Mouse (Mus musculus) heart, embryonic 16.5 days (tissue): ENCODE measurements at regions not wholly inside any gene's neighbourhood (a gene's known extent, or its start where the extent isn't known, plus 50 kb on each side); places are given as distances from the start of the nearest gene placed in this dataset.

Source experiments
- ATAC-seq: fragments of 200-750 bp; cut with Nextera tagmentation; replicated peaks from 2 replicates; pipeline ENCODE4 v1.8.0; 2017; ENCODE audit warnings: moderate number of reproducible peaks; ENCODE audit not compliant: insufficient read depth, low FRiP score; ENCODE audit errors: extremely low read depth
- H3K27ac ChIP-seq: fragments of 300-500 bp; sonication (generic); 2 replicates; pipeline ENCODE4 v1.5.1; 2014; ENCODE audit warnings: mild to moderate bottlenecking, low read length, control low read depth, moderate library complexity
- H3K27me3 ChIP-seq: fragments of 300-500 bp; sonication (generic); 2 replicates; pipeline ENCODE4 v1.6.1; 2014; ENCODE audit warnings: low read length, mixed read lengths; ENCODE audit not compliant: control insufficient read depth, insufficient read depth
- H3K36me3 ChIP-seq: fragments of 300-500 bp; sonication (generic); 2 replicates; pipeline ENCODE4 v1.6.1; 2014; ENCODE audit not compliant: control insufficient read depth, insufficient read depth
- H3K4me1 ChIP-seq: fragments of 300-500 bp; sonication (generic); 2 replicates; pipeline ENCODE4 v1.6.1; 2014; ENCODE audit warnings: low read length, mixed read lengths; ENCODE audit not compliant: control insufficient read depth, insufficient read depth
- H3K4me2 ChIP-seq: fragments of 300-500 bp; sonication (generic); 2 replicates; pipeline ENCODE4 v1.6.1; 2014; ENCODE audit warnings: low read depth, mild to moderate bottlenecking, control low read depth, low read length
- H3K4me3 ChIP-seq: fragments of 300-500 bp; sonication (generic); 2 replicates; pipeline ENCODE4 v1.5.1; 2014; ENCODE audit warnings: mild to moderate bottlenecking, control low read depth, low read length
- H3K9ac ChIP-seq: fragments of 300-500 bp; sonication (generic); 2 replicates; pipeline ENCODE4 v1.6.1; 2014; ENCODE audit warnings: low read length, control low read depth
- H3K9me3 ChIP-seq: fragments of 300-500 bp; sonication (generic); replicated peaks from 2 replicates; pipeline ENCODE4 v1.6.1; 2016; ENCODE audit warnings: low read length; ENCODE audit not compliant: control insufficient read depth
- WGBS: fragments of 180-500 bp; shearing (Covaris S2); extraction: QIAGEN DNeasy Blood & Tissue Kit; methylation state at CpG from one replicate; pipeline ENCODE4 v1.1.7; 2014; 5-methylcytosine and 5-hydroxymethylcytosine counted together

DNA sequence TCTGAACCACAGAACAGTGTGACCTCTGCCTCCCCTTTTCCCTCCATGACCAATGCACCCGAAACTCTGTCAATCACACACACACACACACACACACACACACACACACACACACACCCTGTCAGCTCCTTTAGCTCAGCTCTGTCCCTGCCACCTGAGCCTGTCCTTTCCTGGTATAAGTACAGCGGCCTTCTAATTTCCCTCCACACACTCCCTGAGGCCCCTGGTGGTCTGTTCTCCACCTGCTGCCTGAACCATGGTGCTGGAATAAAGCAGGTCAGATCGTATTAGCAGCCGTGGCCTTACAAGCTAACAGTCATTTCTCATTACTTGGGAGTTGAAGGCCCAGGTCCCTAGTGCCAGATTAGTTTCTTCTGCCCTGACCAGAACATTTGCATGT is 132.8 kb upstream of the Tle3 start:
- Histone ChIP-seq H3K4me2 (no peak overlapping the region), H3K9me3 (no peaks in the 10 kb centered on the region), H3K4me1 (no peaks in the 10 kb centered on the region; the same call in 1 of the 2 replicates), H3K36me3 (no peaks in the 10 kb centered on the region), H3K27me3 (peaks cover 31% of the 10 kb centered on the region), H3K27ac (no peak overlapping the region), H3K4me3 (no peak overlapping the region), H3K9ac (no peak overlapping the region)
- ATAC-seq, result no peak
- 70% methylated on average over 4 of the region's 4 CpGs for WGBS

DNA sequence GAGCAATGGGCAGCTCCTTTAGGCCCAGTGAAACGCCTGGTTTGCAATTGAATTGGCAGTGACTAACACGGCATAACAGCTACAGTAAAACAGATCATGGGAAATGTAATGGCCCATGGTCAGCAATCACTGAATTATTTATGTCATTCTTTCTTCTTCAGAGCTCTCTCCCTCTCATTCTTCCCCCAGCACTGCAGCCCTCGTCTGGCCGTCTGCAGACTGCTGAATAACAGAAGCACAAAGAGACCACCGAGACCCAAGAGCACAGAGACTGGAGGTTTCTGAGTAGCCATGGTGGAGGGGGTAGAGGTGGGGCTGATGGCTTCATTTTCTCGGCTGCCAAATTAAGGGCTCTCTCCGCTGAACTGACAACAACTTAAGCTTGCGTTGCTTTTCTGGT is 130.7 kb upstream of the Tle3 start:
- ATAC-seq, result no peak
- no peaks in the 10 kb centered on the region for H3K4me1 ChIP-seq
- peaks cover 3% of the 10 kb centered on the region; the same call in 1 of the 2 replicates for H3K9me3 ChIP-seq
- H3K27me3 ChIP-seq, result peaks cover 30% of the 10 kb centered on the region
- H3K9ac ChIP-seq, result no peak overlapping the region
- H3K36me3 ChIP-seq, result no peaks in the 10 kb centered on the region
- 68% methylated on average over 8 of the region's 8 CpGs for WGBS
- no peak overlapping the region for H3K4me2 ChIP-seq
- H3K4me3 ChIP-seq, result no peak overlapping the region
- H3K27ac ChIP-seq, result no peak overlapping the region

DNA sequence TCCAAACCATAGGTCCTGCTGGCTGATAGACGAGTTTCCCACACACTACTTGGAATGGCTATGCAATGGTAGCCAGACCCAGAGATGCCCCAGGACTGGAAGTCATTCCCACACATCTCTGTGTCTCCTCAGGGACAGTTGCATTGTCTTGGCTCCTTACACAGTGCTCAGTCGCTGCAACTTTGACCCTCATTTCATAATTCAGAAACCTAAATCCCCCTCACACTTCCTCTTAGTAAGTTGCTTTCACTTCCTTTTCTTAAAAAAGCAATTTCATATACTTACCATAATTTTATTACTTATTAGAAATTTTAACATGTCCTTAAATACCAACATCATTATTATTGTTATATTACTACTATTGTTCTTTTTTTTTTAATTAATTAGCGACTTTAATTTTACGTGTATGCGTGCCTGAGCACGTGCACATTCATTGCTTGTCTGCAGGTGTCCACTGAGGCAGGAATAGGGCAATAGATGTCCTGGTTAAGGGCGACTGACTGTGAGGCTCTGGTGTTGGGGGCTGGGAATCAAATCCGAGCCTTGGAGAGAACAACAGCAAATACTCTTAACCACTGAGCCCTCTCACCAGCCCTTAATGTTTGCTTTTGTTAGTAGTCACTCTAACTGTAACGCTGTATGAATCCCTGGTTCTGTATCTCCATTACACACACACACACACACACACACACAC is 129.9 kb upstream of the Tle3 start:
- no peak overlapping the region for H3K9ac ChIP-seq
- H3K36me3 ChIP-seq, result no peaks in the 10 kb centered on the region
- H3K4me1 ChIP-seq, result no peaks in the 10 kb centered on the region
- peaks cover 22% of the 10 kb centered on the region for H3K27me3 ChIP-seq
- ATAC-seq, result no peak
- no peak overlapping the region for H3K4me3 ChIP-seq
- H3K4me2 ChIP-seq, result no peak overlapping the region
- no peak overlapping the region for H3K27ac ChIP-seq
- 68% methylated on average over 9 of the region's 9 CpGs for WGBS
- H3K9me3 ChIP-seq, result peaks cover 3% of the 10 kb centered on the region; the same call in 1 of the 2 replicates

DNA sequence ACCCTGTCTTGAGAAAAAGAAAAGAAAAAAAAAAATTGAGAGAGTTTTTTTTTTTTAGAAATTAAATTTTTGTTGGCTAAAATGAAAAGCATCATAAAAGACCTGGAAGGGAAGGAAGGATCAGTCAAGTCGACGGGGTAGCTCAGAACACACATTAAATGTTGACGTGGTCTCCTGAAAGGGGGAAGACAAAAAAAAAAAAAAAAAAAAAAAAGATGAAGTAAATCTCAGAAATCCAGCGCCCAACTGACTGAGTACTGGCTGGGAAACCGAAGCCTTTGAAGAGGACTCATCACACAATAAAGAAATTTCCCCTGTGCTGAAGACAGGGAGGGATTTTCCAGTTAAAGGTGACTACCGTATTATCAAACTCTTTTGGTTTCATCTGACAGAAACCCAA is 128.9 kb upstream of the Tle3 start:
- H3K9ac ChIP-seq, result no peak overlapping the region
- H3K27me3 ChIP-seq, result peaks cover 20% of the 10 kb centered on the region
- H3K4me2 ChIP-seq, result no peak overlapping the region
- no peak for ATAC-seq
- H3K4me1 ChIP-seq, result no peaks in the 10 kb centered on the region
- no peak overlapping the region for H3K27ac ChIP-seq
- no peak overlapping the region for H3K4me3 ChIP-seq
- WGBS, result 71% methylated on average over 6 of the region's 6 CpGs
- H3K36me3 ChIP-seq, result no peaks in the 10 kb centered on the region
- H3K9me3 ChIP-seq, result peaks cover 3% of the 10 kb centered on the region; the same call in 1 of the 2 replicates

DNA sequence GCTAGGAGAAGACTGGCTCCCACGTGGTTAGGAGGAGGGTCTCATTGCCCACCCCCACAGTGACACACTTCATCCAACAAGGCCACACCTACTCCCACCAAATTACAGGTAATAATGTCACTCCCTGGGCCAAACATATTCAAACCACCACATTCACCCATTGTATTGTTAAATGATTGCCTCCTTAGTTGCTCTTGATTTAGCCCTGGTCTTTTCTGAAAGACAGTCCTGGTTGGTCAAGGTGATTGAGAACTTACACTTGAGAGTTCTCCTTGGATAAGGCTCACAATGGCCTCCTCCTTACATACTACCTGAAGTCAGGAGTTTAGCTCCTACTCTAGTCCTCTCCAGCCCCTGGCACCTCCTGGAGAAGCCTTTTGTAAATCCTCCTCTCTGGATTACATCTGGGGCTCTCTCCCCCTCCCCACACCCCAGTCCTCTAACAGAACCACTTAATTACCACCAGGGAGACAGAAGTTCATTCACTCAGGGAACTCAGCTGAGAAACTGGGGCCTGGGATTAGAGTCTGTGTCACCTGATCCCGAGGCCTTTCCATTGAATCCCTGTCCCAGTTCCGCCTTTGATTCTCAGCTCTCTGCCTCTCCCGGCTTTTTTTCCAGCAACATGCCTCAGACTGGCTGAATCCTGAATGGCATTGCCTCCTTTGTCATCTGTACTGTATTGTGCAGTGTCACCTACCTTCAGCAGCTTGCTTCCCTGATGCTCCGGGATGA is 122.3 kb upstream of the Tle3 start:
- 61% methylated on average over 5 of the region's 5 CpGs for WGBS
- H3K4me2 ChIP-seq, result no peak overlapping the region
- no peak for ATAC-seq
- H3K27ac ChIP-seq, result no peak overlapping the region
- H3K9ac ChIP-seq, result no peak overlapping the region
- H3K4me1 ChIP-seq, result no peaks in the 10 kb centered on the region
- peaks cover 3% of the 10 kb centered on the region for H3K9me3 ChIP-seq
- no peaks in the 10 kb centered on the region for H3K36me3 ChIP-seq
- no peak overlapping the region for H3K4me3 ChIP-seq
- H3K27me3 ChIP-seq, result no peaks in the 10 kb centered on the region

DNA sequence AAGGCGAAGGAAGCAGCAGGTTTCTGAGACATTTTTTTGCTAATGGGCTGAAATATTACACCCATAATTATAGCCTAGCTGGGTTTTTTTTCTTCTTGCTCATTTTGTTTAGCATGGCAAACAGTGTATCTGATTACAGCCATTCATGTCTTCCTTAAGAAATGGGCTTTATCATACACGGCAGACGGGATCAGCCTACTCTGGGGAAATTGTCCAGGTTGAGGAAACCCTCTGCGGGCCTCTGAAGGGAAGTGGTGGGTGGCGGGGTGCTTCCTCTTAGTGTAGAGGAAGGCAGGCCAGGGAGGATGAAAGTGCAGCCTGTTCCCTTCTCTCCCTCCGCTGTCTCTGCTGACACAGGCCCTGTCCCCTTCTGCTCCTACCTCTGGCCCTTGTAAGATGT is 120.6 kb upstream of the Tle3 start:
- Histone ChIP-seq H3K4me1 (no peaks in the 10 kb centered on the region), H3K9me3 (no peaks in the 10 kb centered on the region; the same call in 1 of the 2 replicates), H3K4me3 (no peak overlapping the region), H3K4me2 (no peak overlapping the region), H3K36me3 (no peaks in the 10 kb centered on the region), H3K27ac (no peak overlapping the region), H3K27me3 (peaks cover 2% of the 10 kb centered on the region; the same call in 1 of the 2 replicates), H3K9ac (no peak overlapping the region)
- WGBS, result 42% methylated on average over 6 of the region's 6 CpGs
- peak; percentile 52; the same call in 1 of the 2 replicates for ATAC-seq

DNA sequence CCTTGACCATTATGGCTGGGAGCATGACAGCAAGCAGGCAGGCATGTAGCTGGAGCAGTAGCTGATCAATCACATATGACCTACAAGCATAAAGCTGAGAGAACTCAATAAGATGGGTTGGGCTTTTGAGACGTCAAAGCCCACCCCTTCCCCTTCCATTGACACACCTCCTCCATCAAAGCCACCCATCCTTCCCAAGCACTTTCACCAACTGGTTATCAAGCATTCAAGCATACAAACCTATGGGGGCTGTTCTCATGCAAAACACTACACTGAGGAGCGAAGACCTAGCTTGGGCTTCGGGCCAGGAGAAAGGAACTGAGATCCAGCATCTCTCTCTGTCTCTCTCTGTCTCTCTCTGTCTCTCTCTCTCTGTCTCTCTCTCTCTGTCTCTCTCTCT is 118.4 kb upstream of the Tle3 start:
- H3K36me3 ChIP-seq, result no peaks in the 10 kb centered on the region
- H3K9me3 ChIP-seq, result no peaks in the 10 kb centered on the region; the same call in 1 of the 2 replicates
- H3K4me3 ChIP-seq, result no peak overlapping the region
- H3K27ac ChIP-seq, result no peak overlapping the region
- 78% methylated on average over 3 of the region's 3 CpGs for WGBS
- H3K9ac ChIP-seq, result no peak overlapping the region
- H3K4me2 ChIP-seq, result no peak overlapping the region
- H3K27me3 ChIP-seq, result peaks cover 2% of the 10 kb centered on the region; the same call in 1 of the 2 replicates
- ATAC-seq, result no peak
- no peaks in the 10 kb centered on the region for H3K4me1 ChIP-seq

DNA sequence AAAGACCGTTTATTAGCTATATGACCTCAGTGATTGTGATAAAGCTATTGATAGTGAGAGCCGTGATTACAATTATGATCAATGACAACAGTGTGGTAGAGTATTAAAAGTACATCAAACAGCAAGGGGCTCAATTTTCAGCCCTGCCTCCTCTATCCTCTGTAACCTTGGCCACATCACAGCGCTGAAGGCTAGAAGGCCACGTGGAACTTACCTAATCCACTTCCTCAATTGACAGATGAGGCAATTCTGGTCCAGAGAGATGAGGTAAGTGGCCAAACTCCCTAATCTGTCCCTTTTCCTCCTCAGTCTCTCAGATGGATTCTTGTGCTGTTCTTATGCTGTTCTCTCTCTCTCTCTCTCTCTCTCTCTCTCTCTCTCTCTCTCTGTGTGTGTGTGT is 114.7 kb upstream of the Tle3 start:
- 0 out of 2 replicates have a peak, but pooled peaks cover 3% of the 10 kb centered on the region for H3K4me1 ChIP-seq
- no peak for ATAC-seq
- H3K27ac ChIP-seq, result no peak overlapping the region
- peaks cover 7% of the 10 kb centered on the region for H3K27me3 ChIP-seq
- H3K9ac ChIP-seq, result no peak overlapping the region
- H3K4me2 ChIP-seq, result no peak overlapping the region
- H3K4me3 ChIP-seq, result no peak overlapping the region
- no peaks in the 10 kb centered on the region for H3K9me3 ChIP-seq
- WGBS, result 55% methylated on average over 4 of the region's 4 CpGs
- no peaks in the 10 kb centered on the region for H3K36me3 ChIP-seq

DNA sequence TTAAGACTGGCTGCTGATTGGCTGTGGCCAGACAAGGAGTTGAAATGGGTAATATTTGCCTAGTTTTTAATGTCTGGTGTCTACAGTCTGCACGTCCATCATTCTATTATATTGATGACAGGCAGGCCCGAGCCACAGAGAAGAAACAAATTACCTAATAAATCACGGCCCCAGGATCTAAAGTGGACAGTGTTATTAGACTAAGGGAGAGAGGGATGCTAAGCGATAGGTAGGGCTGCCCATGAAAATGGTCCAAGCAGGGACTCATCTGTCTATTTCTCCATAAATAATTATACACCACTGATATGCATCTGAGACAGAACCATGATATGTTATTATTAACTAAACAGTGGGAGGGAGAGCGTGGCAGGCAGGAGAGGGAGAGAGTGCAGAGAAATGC is 114.1 kb upstream of the Tle3 start:
- ATAC-seq, result no peak
- H3K27ac ChIP-seq, result no peak overlapping the region
- peaks cover 10% of the 10 kb centered on the region for H3K27me3 ChIP-seq
- 0 out of 2 replicates have a peak, but pooled peaks cover 3% of the 10 kb centered on the region for H3K4me1 ChIP-seq
- no peak overlapping the region for H3K4me3 ChIP-seq
- H3K9me3 ChIP-seq, result no peaks in the 10 kb centered on the region
- no peak overlapping the region for H3K9ac ChIP-seq
- WGBS, result 74% methylated on average over 5 of the region's 5 CpGs
- H3K4me2 ChIP-seq, result no peak overlapping the region
- H3K36me3 ChIP-seq, result no peaks in the 10 kb centered on the region
